Mouse (Mus musculus): Measurements from ENCODE around the gene Crlf1. TPM values are rescaled to one million over a fixed set of nuclear protein-coding genes. Genes with fewer than 3 reads are reported as not detected.

The Crlf1 gene
- total RNA-seq, 2 experiments from 2014 or later: 0.74 to 1.6 TPM

DNA sequence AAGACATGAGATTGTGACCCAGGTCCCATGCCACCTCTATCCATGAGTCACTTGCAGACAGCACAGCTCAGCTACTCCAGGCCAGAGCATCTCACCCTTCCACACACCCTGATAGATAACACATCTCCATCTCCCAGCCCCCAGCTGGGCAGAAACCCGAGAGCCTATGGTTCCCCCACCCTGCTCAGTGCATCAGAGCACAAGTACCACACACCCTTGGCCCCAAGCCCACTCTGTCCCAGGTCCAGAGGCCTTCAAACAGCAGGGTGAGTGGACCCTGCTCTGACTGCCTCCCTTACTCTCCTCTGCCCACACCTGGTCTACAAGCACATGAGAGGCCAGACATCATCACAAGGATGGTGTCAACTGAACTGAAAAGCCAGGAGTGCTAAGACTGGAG, 25.1 kb upstream of the Crlf1 start:
- no peak for DNase-seq (ENCODE audit: low spot score in 2 of 2)

DNA sequence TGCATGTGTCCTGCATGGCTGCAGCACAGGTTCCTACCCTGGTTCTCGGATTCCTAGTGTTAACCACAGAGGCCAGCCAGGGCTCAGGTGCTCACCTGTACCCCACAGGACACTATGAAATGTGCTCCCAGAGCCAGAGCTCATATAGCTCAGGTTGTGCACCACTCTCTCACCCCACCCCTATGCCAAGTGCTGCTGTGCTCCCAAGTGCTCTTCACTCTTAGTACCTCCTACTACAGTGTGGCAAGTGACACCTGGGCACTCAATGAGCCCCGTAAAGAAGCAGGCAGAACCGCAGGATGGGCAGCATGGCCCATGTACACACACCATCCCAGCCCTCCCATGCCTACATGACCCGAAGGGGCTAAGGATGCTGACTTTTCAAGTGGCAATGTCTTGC, 24.2 kb upstream of the Crlf1 start:
- no peak for DNase-seq (ENCODE audit: low spot score in 2 of 2)

DNA sequence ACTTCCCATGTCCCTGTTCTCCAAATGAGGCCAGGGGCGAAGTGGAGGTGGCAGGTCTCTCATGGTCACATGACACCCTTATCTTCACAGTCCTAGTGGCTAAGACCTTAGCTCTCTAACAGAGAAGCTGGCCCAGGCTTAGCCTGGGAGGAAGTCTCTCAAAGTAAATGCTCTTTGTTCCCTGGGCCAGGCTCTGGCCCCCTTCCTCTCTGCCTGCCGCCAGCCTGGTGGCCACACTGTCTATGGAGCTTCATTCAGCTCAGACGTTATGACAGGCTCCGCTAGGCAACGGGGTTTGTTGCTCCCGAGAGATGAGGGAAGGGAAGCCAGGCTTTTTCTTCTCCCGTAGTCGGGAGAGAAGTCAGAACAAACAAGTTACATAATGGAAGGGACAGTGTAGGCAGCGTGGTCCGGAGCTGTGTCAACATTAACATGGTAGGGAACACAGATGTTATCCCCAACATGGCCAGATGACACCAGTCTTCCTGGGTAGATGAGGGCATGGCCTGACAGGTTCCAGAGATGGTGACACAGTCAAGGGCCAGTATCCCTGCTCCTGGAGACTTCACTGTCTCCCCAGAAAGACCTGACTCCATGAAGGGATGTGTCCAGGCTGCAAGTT, 23.6 kb upstream of the Crlf1 start:
- no peak for DNase-seq (ENCODE audit: low spot score in 2 of 2)

DNA sequence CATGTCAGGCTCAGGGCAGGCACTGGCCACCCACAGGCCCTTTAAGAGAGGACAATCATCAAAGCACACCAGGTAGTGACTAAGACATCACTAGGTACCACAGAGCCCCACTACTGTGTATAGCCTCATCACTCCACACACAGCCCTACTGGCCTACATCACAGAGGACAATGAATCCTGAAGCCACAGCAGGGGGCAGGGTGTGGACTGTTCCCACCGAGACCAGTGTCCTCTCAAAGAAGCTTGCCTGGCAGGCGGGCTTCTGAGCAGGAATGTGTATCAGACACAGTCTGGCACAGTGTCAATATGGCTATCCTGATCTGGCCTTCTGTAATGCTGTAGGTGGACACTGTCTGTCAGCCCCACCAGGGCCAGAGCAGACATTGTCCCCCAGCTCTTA, 23.0 kb upstream of the Crlf1 start:
- DNase-seq (ENCODE audit: low spot score in 2 of 2): no peak

DNA sequence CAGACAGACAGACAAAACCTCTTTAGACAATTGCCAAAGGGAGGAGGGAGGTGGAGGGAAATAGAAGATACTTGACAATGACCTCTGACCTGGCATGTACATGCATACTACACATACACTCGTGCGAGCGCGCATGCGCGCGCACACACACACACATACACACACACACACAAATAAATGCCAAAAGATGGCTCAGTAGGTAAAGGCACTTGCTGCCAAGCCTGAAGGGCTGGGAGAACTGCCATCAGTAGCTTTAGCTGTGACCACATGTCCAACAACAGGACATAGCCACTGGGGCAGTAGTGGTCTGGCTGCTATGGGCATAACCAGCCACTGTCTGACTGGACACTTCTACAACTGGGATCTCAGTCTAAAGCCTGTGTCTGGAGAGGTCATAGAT, 21.1 kb upstream of the Crlf1 start:
- no peak for DNase-seq (ENCODE audit: low spot score in 2 of 2)

DNA sequence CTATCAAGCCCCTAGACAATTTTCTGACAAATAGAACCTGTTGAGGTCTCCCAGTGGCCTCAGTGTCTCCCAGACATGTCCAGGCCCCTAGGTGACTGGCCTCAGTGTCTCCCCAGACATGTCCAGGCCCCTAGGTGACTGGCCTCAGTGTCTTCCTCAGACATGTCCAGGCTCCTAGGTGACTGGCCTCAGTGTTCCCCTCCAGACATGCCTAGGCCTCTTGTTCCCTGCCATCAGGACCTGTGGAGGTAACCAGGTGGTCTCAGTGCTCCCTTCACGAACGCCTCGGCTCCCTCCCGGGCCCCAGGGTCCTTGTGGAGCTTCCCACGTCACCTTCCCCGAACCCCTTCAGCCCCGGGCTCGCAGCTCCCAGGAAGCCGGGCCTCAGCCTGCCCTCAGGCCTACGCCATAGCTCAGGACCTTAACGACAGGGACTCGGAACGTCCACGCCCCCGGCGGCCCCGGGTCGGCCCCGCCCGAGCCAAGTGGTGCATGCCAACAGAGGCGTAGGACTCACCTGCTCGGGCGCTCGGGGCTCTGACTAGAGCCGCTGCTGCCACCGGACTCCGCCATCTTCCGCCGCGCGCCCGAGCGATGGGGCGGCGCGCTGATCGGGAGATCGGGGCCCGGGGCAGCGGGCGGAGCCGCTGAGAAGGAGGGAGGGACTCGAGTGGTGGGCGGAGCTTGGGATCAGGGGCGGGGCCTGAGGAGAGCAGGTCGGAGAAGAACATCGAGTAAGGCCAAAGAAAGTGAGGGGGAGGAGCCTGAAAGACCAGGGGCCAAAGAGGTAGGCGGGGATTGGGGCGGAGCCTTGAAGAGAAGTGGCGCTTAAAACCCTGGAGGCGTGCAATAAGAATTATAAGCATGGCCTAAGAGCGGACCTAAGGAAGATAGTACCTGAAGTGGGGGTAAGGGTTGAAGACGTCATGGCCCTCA, 16.4 kb upstream of the Crlf1 start, which contains the start of gene Klhl26:
Klhl26 (minus strand) TSS at position 636 of the 936 bp plus-strand sequence.
- peak; percentile 95 to 96 for DNase-seq (ENCODE audit: low spot score in 2 of 2)

DNA sequence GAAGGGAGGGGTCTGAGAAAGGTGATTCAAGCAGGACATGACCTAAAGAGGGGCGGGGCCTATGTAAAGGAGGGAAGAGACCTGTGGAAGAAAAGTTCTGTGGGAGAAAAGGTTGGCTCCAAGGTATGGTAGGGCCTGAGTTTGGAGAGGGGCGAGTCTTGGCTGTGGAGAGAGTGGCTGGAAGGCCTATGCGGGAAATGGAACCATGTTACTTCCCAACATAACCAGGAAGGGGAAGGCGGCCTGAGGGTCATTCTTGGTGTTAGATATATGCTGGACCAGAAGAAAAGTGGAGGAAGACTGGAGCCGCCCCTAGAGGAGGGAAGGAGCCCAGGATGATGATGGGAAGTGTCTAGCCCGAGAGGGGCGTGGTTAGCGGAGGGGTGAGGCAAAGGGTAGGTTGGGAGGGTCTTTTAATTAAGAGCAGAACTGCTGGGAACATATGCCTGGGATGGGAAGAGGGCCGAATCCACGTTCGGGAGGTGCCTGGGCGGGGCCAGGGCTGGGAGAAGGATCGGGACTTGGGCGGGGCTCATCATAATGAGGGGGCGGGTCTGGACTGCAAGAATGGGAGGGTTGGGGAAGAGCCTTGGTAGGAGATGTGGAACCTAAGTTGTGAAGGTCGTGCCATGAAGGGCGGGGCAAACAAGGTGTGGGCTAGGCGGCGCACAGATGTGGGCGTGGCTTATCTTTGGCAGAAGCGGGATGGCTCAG, 15.5 kb upstream of the Crlf1 start:
- DNase-seq (ENCODE audit: low spot score in 2 of 2): no peak

DNA sequence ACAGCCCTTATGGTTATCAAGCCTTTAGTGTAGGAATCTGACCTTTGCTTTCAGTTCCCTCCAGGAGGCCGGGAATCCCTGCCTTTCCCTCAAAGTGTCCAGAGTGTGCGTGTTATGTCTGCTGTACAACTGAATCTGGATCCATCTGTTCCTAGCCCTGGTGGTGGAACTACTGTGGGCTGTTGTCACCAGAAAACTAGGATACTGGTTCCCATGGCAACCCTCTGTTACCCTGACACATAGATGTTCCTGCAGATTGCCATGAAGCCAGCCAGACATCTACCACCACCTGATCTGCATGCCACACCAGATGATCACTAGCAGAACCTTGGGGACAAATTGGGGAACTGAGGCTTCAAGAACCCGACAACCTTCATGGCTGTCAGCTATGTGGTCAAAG, 11.1 kb upstream of the Crlf1 start:
- no peak for DNase-seq (ENCODE audit: low spot score in 2 of 2)

DNA sequence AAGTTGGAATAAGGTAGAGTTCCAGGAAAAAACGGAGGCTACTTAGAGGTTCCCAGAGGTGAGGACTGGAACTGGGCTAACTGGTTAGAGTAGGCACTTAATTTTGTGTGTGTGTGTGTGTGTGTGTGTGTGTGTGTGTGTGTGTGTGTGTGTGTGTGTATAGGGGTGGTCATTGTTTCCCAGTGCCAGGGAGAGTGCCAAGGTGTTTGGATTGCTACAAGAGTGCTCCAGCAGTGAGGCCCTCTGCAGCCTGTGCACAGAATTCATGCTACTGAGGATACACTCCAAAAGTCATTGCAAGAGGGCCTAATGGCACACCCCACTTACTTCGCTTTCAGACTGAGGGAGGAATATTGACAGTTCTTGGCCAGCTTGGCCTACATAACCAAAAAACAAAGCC, 10.0 kb upstream of the Crlf1 start:
- DNase-seq (ENCODE audit: low spot score in 2 of 2): no peak

DNA sequence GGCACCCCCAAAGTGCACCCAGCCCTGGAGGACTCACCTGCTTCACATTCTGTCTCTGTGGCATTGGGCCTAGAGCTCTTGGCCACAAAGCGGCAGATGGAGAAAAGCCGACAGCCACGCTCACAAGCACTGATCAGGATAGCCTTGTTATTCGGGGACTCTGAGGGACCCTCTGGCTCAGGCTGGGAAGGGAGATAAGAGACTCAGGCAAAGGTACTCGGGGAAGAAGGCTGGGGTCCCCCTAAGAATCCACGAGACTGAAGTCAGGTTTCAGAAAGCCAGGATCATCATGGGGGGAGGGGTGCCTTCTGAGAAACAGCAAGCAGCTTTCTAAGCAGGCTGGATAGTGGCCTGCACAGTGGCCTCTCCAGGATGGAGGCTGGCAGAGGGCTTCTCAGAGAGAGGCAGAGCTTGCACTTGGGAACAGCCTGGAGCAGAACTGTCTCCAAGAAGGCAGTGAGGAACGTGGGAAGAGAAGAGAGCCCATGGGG, 6.7 kb upstream of the Crlf1 start:
- no peak for DNase-seq (ENCODE audit: low spot score in 2 of 2)

DNA sequence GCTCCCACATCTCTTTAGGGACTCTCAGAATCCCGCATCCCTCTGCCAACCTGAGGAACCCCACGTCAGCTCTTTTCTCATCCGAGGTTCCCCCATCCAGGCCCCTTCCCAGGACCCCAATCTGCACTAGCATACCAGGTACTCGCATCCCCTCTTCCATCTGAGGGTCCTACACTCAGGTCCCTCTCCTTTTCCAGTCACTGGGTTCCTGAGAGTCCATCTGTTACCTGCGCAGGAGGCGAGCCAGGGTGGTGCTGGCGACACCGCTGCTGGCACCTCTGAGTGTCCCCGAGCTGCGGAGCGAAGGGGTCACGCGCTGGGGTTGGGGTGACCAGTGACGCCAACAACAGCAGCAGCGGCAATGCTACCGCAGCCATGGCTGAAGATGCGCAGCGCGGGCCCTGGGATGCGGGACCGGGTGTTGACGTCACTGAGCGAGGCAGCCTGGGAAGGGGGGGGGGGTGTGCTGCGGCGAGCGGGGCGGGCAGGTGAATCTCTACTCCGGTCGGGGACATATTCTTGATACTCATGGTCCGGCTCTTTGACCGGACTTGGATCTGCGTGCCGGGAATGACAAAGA, 5.9 kb upstream of the Crlf1 start, which contains the start of gene Tmem59l:
Tmem59l (minus strand) TSS at position 418 of the 580 bp plus-strand sequence.
- no peak for DNase-seq (ENCODE audit: low spot score in 2 of 2)

DNA sequence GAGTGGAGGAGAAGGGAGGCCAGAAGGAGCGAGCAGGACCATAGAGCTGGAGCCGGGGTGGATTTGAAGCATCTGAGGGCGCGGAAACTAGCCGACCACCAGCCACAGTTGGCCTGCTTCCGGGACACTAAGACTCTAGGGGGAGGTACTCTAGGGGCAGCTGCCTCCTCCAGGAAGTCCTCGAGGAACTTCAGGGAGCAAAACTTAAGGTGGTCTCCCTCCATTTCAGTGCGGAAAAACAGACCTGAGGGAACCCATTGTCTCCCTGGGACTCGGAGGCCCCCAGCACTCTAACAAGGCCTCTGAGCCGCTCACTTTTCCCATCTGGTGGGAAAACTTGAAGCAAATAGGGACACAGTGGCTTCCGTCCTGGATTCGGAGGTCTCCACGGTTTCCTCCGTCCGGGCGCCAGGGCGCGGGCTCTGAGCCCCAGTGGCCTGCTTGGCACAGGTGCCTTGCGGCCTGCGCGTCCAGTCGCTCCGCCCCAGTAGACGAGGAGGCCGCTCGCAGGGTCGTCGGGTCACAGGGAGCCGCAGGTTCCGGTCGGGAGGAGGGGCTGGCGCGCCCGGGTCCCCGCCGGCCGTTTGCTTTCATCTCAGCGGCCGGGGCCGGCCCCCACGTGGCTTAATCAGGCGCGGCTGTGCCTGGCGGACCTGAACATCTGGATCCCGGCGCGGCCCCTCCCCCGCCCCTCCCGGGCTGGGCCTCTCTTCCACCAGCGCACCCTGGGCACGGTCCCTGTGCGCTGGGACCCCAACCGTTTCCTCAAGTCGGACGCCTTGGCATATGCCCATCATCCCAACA, 4.8 kb upstream of the Crlf1 start:
- no peak for DNase-seq (ENCODE audit: low spot score in 2 of 2)

DNA sequence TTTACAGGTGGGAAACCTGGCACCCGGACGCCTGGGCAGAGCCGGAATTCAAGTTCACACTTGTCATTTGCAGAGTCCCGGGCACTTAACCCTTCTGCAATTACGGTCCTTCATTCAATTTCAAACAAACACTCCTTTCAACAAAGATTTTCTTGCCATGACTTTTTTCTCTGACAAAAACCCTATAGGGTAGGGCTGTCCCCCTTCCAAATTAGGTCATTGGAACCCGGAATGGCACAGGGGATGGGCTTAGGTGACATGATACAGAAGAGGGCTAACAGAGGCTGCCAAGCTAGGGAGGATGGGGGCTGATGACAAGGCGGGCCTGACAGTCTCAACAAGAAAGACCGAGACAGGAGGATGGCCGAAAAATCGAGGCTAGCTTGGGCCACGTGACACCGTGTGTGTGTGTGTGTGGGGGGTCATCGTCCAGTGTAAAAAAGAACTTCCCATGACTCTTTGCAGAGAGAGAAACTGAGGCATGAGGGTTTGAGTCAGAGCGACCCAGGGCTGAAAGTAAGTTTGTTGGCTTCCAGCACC, 4.0 kb upstream of the Crlf1 start:
- DNase-seq (ENCODE audit: low spot score in 2 of 2): no peak

DNA sequence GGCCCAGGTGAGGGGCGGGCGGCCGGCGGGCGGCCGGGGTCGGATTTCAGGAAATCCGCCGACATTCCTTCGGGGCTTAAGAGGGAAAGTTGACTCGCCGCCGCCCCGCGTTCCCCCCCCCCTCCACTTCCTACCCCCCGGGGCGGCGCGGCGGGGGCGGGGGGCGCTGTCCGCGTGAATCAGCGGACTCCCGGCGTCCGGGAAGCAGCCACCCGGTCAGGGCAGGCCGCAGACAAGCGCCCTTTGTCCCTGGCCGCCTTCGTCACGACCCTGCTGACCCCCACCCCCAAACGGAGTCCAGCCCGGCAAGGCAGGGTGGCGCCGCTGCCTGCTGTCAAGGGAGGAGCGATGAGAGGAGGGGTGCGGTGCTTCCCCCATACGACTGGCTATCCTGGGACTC, 3.4 kb upstream of the Crlf1 start:
- no peak for DNase-seq (ENCODE audit: low spot score in 2 of 2)

DNA sequence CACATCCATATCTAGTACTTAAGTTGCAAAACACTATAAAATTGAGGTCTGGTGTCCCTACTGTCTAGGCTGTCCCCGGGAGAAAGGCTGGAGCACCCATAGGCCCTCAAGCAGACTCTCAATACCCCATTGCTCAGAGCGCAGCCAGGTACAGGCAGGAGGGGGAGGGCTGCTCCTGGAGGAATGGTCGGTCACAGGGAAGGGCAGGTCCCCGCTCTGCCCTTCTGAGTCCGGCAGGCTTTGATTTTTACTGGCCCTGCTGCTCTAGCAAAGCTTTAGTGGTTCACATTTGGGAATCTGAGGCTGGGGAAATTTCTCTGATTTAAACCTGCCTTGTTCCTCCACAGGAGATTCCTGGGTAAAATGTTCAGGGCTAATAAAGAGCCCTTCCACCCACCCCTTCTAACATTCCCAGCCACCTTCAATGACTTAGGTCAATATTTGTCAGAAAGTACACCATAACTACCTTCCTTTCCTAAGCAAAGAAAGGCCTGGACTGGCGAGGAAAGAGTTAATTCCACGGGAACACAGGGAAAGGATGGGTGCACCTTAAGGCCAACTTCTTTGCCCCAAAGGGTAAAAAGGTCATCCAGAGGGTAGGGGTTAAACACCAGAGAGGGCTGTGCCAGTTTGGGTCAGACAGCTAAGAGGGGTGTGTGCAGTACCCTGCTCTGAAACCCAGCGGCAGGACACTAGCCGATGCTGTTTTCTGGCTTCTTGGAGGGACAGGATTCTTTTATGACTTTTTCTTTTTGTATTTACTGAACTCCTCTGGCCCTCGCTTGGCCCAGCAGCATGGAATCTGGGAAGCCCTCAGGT, 2.7 kb upstream of the Crlf1 start:
- no peak for DNase-seq (ENCODE audit: low spot score in 2 of 2)

DNA sequence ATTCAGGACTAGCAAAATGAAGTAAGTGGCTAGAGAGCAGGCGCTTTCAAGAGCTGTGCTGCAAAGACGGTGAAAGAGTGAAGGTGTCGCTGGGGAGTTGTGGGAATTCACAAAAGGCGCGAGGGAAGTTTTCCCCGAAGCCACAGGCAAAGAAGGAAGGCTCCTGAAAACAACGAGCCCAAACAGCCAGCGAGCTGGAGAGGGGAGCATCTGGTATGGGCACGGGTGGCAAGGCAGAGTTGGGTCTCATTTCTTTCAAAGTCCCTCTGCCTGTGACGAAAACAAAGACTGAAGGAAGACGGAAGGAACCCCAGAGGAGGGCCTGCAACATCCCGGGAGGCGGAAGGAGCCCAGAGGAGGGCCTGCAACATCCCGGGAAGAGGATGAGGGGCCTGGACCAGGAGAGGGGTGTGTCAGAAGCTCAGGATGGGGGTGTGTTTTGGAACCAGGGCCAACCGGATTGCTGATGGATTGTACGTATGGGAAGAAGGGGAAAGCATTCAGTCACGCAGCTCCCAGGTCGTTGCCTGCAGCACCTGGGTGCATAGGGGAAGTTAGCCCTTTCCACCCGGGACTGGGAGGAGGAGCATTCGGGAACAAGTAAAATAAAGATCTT, 2.0 kb upstream of the Crlf1 start:
- no peak for DNase-seq (ENCODE audit: low spot score in 2 of 2)

DNA sequence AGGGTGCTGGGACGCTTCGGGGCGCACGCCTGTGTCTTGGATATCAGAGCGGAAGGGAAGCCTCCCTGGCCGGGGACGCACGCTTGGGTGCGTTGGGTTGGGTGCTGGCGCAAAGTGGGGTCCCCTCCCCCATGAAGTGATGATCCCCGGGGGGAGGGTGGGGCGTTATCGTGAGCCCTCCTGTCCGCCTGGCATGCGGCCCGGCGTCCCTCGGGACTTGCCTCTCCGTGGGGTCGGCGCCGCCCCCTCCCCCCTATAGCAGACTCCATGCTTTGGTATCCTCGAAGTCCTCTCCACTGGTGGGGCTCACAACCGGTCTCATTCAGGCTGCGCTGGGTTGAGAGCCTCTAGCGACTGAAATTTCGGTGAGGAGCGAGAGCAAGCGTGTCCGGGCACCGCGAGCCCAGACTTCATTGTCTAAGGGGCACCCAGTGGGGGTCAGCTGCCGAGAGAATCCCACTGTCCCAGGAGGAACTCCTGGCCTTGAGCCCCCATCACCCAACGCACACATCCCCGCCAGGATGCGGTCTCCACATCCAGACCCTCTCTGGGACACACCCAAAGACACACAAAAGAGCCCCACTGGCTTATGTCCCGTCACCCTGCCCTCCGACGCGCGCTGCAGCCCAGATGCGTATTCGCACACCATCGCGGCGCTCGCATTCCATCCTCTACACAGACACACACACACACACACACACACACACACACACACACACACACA, 896 bp downstream of the Crlf1 start:
- no peak for DNase-seq (ENCODE audit: low spot score in 2 of 2)

DNA sequence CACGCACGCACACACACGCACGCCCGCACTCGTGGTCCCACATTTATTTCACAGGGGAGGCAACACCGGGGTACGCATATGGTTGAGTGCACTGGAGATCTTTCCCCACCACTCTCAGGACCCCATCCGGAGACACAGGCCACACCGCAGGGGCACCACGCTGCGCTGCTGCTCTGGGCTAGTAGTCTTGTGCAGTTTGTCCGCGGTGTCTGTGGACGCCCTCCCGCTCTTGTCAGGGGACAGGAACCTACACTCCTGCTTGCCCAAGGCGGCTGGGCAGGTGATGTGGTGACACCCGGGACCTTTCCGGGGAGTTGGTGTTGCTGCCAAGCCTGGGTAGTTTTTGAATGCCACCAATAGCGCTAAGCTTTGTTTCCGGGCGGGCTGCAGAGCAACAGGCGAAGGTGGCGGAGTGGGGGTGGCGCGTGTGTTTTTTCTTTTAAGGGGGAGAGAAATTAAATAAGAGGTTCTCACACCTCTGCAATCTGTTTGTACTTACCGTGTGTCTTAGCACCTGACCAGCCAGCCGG, 1.5 kb downstream of the Crlf1 start:
- DNase-seq (ENCODE audit: low spot score in 2 of 2): no peak
